Mouse (Mus musculus): ENCODE data around the gene Ccnl1.

Ccnl1 gene

DNA sequence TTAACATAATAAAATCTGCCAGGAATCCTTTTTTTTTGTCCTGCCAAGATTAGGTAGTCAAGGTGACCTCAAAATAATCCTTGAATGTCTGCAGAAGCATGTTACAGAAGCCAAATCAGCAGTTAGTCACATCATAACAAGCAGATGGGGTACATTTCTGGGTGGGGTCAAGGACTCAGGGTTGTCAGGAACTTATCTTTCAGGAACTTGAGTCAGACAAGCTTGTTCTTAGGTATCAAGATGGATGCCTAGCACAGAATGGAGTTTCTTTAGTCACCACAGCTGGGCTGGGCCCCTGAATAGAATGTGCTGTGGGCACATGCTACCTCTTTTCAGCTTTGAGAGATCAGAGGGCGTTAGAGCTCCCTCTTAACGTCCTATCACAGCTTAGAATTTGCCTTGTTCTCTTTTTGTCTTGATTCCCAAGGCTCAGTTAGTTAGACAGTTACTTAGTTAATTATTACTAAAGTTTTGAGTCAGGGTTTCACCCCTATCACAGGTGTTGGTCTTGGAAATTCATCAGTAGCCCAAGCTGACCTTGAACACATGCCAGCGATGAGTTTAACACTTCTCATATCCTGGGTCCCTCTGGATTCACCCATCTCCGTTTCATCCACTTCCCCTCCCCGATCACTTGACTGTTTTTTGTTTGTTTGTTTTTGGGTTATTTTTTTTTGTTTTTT, 32.9 kb downstream of the Ccnl1 start:
- DNase-seq = no peak

DNA sequence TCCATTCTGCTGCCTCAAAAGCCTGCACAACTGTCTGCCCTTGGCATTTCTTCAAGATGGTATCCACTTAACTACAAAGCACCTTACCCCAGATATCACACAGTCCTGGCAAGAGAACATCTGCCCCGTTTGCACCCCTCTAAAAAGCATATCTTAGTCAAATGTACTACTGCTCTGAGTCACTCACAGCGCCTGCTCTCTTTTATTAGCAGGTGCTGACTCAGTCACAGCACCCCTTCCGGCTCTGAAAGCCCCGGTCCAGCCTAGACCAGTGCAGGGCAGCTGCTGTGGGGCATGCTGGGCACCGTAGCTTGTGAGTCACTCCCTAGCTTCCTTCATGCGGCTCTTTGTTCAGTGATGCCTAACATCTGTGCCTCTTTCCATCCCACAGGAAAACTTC, 35.6 kb downstream of the Ccnl1 start:
- DNase-seq = no peak

DNA sequence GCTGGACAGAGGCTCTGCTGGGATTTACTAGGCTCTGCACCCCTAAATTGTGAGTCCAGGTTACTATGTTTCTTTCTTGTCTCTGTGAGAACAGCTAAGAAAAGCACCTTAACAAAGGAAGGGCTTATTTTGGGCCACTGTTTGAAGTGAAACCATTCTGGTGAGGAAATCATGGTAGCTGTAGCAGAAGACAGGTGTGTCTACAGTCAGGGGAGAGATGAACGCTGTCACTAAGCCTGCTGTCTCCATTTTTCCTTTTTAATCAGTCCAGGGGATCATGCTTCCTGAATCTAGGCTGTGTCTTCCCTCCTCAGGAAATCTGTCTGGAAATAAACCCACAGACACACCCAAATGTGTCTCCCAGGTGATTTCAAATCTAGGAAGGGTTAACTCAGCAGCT, 36.4 kb downstream of the Ccnl1 start:
- DNase-seq = no peak

DNA sequence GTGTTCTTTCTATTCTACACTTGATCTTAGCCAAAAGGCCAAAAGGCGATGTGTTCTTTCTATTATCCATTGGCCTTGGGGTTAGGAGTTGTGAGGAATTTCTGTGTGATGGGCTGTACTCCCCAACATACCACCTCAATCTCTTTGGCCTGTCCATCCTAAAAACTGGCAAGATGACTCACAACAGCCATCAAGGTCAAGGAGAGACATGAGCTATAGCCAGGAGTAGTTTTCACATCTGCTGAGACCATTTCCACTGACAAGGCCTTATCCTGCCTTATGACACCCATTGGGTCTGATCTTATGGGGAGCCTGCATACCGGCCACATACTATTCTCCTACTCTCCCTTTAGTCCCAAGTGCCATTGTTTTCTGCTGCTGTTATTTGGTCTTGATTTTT, 39.0 kb downstream of the Ccnl1 start:
- no peak for DNase-seq

DNA sequence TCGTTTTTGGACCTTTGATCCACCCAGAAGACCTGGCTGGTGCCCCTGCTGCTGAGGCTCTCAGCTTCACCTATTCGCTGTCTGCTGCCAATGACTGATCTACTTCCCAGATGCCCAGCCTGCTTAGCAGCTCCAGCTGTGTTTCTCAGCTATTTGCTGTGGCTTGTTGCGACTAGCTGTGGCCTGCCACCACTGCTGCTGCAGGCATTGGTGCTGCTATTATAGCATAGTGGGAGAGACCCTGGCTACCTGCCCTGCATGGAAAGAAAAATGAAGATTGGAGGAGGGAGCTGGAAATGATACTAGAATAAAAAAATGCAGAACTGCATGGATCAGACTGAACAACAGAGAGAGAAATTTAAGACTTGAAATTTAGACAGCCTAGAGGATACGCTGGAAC, 45.1 kb downstream of the Ccnl1 start:
- DNase-seq = no peak

DNA sequence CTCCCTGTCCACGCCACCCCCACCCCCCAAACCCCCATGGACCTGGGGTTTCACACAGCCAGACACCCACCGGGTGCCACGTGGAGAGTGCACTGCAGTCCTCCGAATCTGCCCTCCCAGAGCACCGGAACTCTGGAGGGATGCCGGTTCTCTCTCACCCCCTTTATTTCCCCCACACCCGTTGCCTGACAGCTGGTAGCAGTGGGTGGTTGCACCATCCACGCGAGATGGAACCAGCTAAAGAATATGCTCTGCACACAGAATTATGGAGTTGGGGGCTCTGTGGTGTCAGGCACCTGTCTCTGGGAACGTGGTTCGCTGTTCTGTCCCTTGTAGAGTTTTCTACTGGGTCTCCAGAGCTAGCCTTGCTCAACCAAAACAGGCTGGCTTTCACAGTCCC, 45.8 kb downstream of the Ccnl1 start:
- DNase-seq = no peak

DNA sequence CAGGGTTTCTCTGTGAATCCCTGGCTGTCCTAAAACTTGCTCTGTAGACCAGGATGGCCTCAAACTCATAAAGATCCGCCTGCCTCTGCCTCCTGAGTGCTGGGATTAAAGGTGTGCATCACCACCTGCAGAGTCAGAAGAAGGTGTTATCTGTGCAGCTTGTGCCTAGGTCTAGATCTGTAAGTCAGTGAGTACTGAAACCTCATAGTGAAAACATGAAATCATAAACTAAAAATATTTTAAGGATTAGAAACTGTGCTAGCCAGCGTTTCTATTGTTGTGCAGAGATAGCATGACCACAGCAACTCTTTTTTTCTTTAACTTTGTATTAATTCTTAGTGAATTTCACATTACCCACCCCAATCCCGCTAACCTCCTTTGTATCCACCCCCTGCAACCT, 46.8 kb downstream of the Ccnl1 start:
- no peak for DNase-seq

DNA sequence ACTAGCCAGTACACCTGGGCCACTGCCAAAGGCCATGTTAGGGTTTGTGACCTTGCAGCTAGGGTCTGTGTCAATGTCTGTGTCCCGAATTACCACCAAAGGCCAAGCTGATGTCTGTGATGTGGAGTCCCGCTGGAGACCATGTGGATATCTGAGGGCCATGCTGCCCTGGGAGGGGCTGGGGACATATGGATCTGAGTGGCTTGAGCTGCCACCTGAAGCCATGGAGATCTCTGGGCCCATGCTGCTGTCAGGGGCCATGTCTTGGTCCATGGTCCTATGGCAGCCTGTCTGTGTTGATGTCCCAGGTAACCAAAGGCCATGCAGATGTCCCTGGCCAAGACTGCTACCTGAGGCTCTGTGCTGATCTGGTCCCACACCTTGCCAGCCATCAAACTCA, 48.6 kb downstream of the Ccnl1 start:
- DNase-seq = no peak

DNA sequence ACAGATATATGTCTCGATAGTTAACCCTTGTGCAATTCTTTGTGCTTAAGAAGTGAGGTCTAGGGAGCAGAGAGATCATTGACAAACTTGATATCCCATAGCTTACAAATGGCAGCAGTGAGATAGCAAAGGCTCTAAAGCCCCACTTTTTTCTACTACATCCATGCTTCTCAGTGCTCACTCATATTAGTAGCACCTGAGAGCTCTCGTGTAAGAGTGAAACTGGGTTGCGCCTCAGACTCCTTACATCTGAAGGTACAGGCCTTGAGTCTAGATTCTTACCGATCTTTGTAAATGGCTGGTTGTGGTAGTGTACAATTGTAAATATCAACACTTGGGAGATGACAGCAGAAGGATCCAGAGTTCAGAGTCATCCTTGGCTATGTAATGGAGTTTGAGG, 50.5 kb downstream of the Ccnl1 start:
- no peak for DNase-seq

DNA sequence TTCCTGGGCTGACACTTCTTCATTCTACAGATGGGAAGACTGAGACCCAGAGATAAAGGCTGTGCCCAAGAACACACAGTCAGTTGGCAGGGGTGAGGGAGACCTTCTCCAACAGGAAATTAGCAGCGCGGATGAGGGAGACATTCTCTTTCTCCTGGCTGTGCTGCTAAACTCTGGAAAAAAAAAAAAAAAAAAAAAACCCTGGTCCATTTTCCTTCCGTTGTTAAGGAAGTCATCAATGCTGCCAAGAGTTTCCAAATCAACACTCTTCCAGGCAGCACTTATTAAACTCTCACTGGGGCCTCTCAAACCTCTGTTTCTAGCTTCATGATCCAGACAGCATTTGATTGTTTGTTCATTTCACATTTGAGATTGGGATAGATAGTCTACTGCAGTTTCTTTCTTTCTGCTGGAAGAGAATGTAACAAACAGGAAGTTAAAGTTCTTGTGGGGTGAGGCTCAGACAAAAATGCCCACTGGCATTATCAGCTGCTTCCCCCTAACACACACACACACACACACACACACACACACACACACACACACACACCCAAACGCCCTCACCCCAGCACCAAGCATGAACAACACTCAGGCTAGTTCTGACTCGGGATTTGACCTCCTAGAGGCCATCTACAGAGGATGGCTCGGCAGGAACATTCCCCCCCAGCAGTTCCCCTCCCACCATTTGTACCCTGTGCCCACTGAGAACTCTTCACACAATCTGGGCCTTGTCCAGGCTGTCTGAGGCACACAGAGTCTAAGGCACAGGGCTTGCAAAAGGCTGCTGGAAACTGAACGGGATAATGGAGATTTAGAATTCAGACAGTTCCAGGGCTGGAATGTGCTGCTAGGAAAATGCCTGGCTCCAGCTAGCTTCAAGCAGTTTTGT, 52.5 kb downstream of the Ccnl1 start:
- no peak for DNase-seq

DNA sequence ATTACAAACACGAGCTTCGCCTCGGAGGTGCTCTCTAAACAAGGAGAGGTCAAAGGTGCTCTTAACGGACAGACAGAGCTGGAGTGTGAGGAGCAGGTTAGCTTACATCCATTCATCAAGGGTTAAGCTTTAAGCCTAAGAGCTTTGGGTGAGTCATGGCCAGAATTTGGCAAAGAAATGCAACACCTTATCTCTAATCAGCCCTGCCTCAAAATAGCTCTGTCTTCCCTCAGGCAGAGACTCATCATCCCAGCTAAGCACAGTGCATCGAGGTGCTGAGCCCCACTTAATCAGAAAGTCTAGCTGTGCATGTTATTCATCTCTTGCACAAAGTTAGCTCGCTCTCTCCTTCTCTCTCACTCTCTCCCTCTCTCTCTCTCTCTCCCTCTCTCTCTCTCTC, 53.3 kb downstream of the Ccnl1 start:
- DNase-seq = no peak

DNA sequence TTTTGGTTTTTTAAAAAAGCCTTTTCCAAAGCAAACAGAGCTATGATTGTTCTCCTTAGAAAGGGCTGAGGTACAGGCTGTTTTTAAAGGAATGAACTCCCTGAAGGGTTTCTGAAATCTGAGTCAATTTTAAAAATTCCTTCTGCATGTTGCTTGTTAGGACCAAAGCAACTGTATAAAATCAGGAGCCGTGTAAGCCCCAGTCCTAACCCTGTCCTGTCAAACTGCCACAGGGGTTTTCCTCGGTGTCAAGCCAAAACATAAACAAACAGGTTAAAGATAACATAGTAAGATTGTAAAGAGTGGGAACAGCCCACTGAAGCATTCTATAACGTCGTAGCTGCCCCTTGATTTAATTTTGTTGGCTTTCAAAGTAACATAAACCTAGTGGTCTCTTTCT, 53.9 kb downstream of the Ccnl1 start:
- DNase-seq = no peak

DNA sequence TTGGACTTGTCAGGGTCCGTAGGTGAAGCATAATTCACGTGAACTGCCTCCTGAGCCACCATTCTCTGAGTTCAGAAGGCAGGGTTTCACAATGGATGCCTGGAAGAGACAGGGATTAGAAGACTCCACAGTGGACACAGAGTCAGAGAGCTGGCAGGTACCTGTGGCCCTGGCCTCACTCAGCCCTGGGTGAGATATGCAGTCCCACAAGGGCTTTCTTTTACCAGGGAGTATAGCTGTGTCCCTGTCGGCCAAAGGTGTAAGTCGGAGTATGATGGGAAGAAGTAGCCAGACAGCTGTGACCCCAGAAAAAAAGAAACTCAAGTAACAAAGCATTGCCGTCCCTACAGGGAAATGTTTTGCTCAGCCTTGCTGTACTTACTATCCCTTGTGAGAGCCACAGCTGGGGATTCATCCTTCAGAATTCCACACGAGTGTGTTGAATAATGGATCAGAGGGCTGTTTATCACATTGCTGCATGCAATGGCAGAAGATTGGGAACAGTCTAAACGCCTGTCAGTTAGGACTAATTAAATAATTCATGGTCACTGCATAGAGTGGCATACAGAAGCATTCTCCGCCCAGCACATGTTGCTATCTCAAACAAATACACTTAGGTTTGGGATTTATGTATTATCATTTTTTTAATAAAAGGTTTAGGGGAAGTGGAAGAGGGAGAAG, 59.3 kb downstream of the Ccnl1 start:
- no peak for DNase-seq

DNA sequence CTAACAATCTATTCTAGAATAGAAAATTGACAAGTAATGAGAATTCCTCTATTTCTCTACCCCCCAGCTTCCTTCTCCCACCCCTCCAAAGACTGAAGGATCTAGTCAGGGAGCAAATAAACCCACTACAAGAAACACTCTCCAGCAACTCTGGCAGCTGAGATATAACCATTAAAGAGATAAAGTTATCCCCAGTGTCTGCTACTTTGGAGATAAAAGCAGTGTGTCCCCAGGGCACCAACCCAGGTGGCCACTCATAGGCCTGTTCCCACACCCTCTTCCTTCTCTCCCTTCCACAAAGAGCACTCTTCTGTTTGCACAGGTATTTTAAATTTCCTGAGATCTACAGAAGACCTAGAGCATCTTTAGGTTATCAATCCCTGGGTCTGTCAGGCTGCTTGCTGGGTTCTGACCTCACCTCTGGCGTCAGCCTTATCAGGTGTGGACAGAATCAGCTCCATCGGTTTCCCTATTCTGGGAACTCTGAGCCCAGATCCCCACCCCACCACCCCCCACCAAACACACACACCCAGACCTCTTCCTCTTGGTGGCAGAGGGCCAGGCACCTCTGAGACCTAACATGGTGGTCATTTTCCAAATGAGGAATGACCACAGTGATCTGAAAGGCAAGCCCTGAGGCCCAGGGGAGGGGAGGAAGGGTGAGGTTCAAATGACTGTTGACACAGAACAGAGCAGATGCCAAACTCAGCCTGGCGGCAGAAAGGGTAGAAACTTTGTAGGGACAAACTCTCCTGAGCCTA, 60.6 kb downstream of the Ccnl1 start:
- no peak for DNase-seq

All from cerebellum, adult 9-11 months (tissue).